Mouse (Mus musculus) heart, embryonic 16.5 days (tissue): ENCODE measurements at regions not wholly inside any gene's neighbourhood (a gene's known extent, or its start where the extent isn't known, plus 50 kb on each side); places are given as distances from the start of the nearest gene placed in this dataset.

ENCODE experiments used
- ATAC-seq: fragments of 200-750 bp; cut with Nextera tagmentation; replicated peaks from 2 replicates; pipeline ENCODE4 v1.8.0; 2017; ENCODE audit warnings: moderate number of reproducible peaks; ENCODE audit not compliant: insufficient read depth, low FRiP score; ENCODE audit errors: extremely low read depth
- H3K27ac ChIP-seq: fragments of 300-500 bp; sonication (generic); 2 replicates; pipeline ENCODE4 v1.5.1; 2014; ENCODE audit warnings: mild to moderate bottlenecking, low read length, control low read depth, moderate library complexity
- H3K27me3 ChIP-seq: fragments of 300-500 bp; sonication (generic); 2 replicates; pipeline ENCODE4 v1.6.1; 2014; ENCODE audit warnings: low read length, mixed read lengths; ENCODE audit not compliant: control insufficient read depth, insufficient read depth
- H3K36me3 ChIP-seq: fragments of 300-500 bp; sonication (generic); 2 replicates; pipeline ENCODE4 v1.6.1; 2014; ENCODE audit not compliant: control insufficient read depth, insufficient read depth
- H3K4me1 ChIP-seq: fragments of 300-500 bp; sonication (generic); 2 replicates; pipeline ENCODE4 v1.6.1; 2014; ENCODE audit warnings: low read length, mixed read lengths; ENCODE audit not compliant: control insufficient read depth, insufficient read depth
- H3K4me2 ChIP-seq: fragments of 300-500 bp; sonication (generic); 2 replicates; pipeline ENCODE4 v1.6.1; 2014; ENCODE audit warnings: low read depth, mild to moderate bottlenecking, control low read depth, low read length
- H3K4me3 ChIP-seq: fragments of 300-500 bp; sonication (generic); 2 replicates; pipeline ENCODE4 v1.5.1; 2014; ENCODE audit warnings: mild to moderate bottlenecking, control low read depth, low read length
- H3K9ac ChIP-seq: fragments of 300-500 bp; sonication (generic); 2 replicates; pipeline ENCODE4 v1.6.1; 2014; ENCODE audit warnings: low read length, control low read depth
- H3K9me3 ChIP-seq: fragments of 300-500 bp; sonication (generic); replicated peaks from 2 replicates; pipeline ENCODE4 v1.6.1; 2016; ENCODE audit warnings: low read length; ENCODE audit not compliant: control insufficient read depth
- WGBS: fragments of 180-500 bp; shearing (Covaris S2); extraction: QIAGEN DNeasy Blood & Tissue Kit; methylation state at CpG from one replicate; pipeline ENCODE4 v1.1.7; 2014; 5-methylcytosine and 5-hydroxymethylcytosine counted together

DNA sequence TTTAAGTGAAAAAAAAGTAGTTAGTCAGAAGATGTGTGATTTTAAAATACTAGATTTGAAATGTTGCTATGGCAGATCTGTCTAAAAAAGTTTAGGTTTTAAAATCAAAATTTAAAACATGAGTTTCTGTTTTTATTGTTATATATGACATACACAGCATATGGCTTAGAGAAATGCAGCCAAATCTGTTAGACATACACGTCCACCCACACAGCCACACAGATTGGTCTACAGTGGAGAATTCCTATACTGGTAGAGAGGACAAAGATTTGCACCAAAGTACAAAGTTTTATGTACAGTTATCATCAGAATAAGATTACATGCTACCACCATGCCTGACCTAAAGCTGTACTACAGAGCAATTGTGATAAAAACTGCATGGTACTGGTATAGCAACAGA lies 87.1 kb upstream of the Parp8 start:
- Histone ChIP-seq H3K4me3 (no peak overlapping the region), H3K4me1 (no peaks in the 10 kb centered on the region), H3K27ac (no peak overlapping the region), H3K27me3 (no peaks in the 10 kb centered on the region), H3K4me2 (no peak overlapping the region), H3K36me3 (no peaks in the 10 kb centered on the region), H3K9me3 (no peaks in the 10 kb centered on the region), H3K9ac (no peak overlapping the region)
- WGBS: 79% methylated on average over 1 of the region's 1 CpGs
- no peak for ATAC-seq

DNA sequence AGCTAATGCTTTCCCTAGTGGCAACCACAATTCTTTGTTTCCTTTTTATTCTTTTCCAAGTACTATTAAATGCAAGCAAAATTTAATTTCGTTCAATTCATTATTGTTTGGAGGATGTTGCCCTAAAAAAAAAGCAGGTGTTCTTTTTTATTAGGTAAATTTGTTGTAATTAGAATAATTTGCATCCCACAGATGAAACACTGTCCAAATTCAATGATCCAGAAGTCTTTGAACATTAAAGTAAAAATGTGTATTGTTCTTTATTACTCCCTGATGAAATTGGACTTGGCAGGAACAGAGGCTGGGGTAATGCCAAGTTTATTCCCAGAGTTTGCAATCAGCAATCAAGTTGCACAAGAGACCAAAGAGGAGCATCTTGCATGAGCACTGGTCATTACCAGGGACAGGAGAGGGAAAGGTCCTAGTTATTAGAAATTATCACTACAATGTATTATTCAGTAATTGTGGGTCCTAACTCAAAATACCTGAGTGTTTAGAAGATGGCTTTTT lies 79.9 kb upstream of the Parp8 start:
- no peak overlapping the region for H3K4me3 ChIP-seq
- no peaks in the 10 kb centered on the region for H3K4me1 ChIP-seq
- no peak for ATAC-seq
- no peak overlapping the region for H3K27ac ChIP-seq
- no peak overlapping the region for H3K4me2 ChIP-seq
- no peaks in the 10 kb centered on the region for H3K36me3 ChIP-seq
- 67% methylated on average over 1 of the region's 1 CpGs for WGBS
- H3K27me3 ChIP-seq: no peaks in the 10 kb centered on the region
- no peaks in the 10 kb centered on the region for H3K9me3 ChIP-seq
- H3K9ac ChIP-seq: no peak overlapping the region

DNA sequence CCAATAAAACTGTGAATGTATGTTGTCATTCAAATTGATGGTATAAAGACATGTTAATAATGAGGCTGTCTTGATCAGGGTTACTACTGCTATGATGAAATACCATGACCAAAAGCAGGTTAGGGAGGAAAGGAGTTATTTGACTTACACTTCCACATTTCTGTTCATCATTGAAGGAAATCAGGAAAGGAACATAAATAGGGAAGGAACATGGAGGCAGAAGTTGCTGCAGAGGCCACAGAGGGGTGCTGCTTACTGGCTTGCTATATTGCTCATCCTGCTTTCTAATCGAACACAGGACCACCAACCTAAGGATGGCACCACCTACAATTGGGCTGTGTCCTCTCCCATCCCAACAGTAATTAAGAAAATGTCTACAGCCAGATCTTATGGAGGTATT lies 69.4 kb upstream of the Parp8 start:
- H3K4me2 ChIP-seq: no peak overlapping the region
- no peaks in the 10 kb centered on the region for H3K4me1 ChIP-seq
- no peak overlapping the region for H3K4me3 ChIP-seq
- no peaks in the 10 kb centered on the region for H3K9me3 ChIP-seq
- no peak overlapping the region for H3K9ac ChIP-seq
- H3K36me3 ChIP-seq: no peaks in the 10 kb centered on the region
- no peaks in the 10 kb centered on the region for H3K27me3 ChIP-seq
- no peak overlapping the region for H3K27ac ChIP-seq
- no peak for ATAC-seq
- WGBS: 70% methylated on average over 1 of the region's 1 CpGs

DNA sequence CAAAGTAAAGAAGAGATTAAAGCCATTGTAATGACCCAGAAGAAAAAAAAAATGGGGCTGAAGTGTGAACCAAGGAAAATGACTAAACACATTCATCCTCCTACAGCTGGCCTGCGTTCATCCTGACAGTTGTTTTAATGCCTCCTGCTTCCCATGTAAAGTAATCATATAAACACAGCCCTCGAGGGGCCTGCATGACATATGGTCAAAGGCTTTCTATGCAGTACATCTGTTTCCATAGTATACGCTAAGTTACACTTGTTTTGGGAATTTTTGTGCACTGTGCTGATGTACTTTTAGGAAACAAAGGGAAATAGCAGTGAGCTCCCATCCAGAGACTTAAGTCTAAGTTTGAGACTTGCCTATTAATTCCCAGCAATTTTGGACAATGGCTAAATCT lies 63.3 kb upstream of the Parp8 start:
- H3K4me2 ChIP-seq: no peak overlapping the region
- no peak for ATAC-seq
- no peaks in the 10 kb centered on the region for H3K9me3 ChIP-seq
- no peak overlapping the region for H3K27ac ChIP-seq
- no peaks in the 10 kb centered on the region for H3K27me3 ChIP-seq
- no peaks in the 10 kb centered on the region for H3K4me1 ChIP-seq
- H3K9ac ChIP-seq: no peak overlapping the region
- no peaks in the 10 kb centered on the region for H3K36me3 ChIP-seq
- H3K4me3 ChIP-seq: no peak overlapping the region
- WGBS: 66% methylated on average over 3 of the region's 3 CpGs

DNA sequence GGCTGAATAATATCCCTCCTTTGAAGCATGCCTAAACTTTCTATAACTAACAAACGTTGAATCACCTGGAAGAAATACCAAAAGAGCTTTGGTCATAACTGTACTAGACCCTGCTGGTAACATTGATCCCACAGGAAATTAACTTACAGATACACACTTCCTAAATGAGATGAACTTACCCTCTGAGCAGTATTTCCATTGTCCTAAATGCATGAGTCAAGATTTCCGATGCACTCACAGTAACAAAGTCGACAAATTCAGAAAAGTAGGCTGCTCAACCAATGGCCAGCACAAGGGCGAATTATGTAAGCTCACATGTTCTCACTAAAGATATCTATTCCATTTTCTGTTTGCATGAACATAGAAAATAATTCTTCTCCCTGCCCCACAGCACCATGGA lies 57.4 kb upstream of the Parp8 start:
- WGBS: 76% methylated on average over 4 of the region's 4 CpGs
- H3K36me3 ChIP-seq: no peaks in the 10 kb centered on the region
- no peak overlapping the region for H3K4me3 ChIP-seq
- H3K9ac ChIP-seq: no peak overlapping the region
- ATAC-seq: no peak
- H3K27me3 ChIP-seq: no peaks in the 10 kb centered on the region
- no peak overlapping the region for H3K27ac ChIP-seq
- H3K9me3 ChIP-seq: no peaks in the 10 kb centered on the region
- no peak overlapping the region for H3K4me2 ChIP-seq
- H3K4me1 ChIP-seq: no peaks in the 10 kb centered on the region

DNA sequence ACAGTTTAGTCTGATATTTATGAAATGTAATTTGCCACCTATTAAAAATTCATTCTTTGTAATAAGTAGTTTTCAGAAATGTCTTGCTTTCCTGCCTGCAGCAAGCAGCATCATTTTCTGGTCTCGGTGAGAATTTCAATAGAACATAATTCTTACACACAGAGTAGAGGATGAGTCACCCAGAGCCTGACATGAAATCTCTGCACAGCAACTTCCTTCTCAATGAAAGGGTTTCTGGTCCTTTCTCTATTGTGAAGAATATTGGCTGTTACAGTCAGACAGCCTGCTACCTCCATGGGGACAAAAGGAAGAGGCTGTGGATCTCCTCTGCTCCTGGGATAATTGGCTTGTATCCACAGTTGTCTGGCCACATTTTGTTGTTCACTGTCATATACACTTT lies 54.0 kb upstream of the Parp8 start:
- 59% methylated on average over 1 of the region's 1 CpGs for WGBS

More for the DNA sequence above, 54.0 kb upstream of the Parp8 start:
- H3K36me3 ChIP-seq: no peaks in the 10 kb centered on the region
- H3K4me3 ChIP-seq: no peak overlapping the region
- H3K9me3 ChIP-seq: no peaks in the 10 kb centered on the region
- no peak overlapping the region for H3K9ac ChIP-seq
- no peaks in the 10 kb centered on the region for H3K27me3 ChIP-seq
- ATAC-seq: no peak
- no peak overlapping the region for H3K4me2 ChIP-seq
- no peak overlapping the region for H3K27ac ChIP-seq
- H3K4me1 ChIP-seq: no peaks in the 10 kb centered on the region
